Mouse (Mus musculus) liver, adult 2 months (tissue): Measurements from ENCODE around the gene Akap9. TPM values are rescaled to one million over a fixed set of nuclear protein-coding genes. Genes with fewer than 3 reads are reported as not detected.

Source experiments
- DNase-seq: peaks from one replicate; pipeline ENCODE4 v3.0.0-alpha.2; 2011; ENCODE audit warnings: low read depth, low spot score; ENCODE audit errors: extremely low read depth
- H3K27ac ChIP-seq: fragments of 200-500 bp; replicated peaks from 2 replicates; pipeline ENCODE4 v1.5.1; 2012; ENCODE audit warnings: low read depth, mild to moderate bottlenecking, control low read depth, inconsistent platforms, low read length; ENCODE audit not compliant: insufficient read depth
- H3K27me3 ChIP-seq: fragments of 200-500 bp; 2 replicates; pipeline ENCODE4 v1.6.1; 2012; ENCODE audit warnings: mild to moderate bottlenecking, moderate library complexity, low read length, inconsistent platforms; ENCODE audit not compliant: control insufficient read depth, insufficient read depth
- H3K36me3 ChIP-seq: fragments of 200-500 bp; 2 replicates; pipeline ENCODE4 v1.6.1; 2012; ENCODE audit warnings: low read length, inconsistent platforms; ENCODE audit not compliant: control insufficient read depth, insufficient read depth
- H3K4me1 ChIP-seq: fragments of 200-500 bp; 2 replicates; pipeline ENCODE4 v1.6.1; 2011; ENCODE audit warnings: low read length; ENCODE audit not compliant: control insufficient read depth, insufficient read depth
- H3K4me3 ChIP-seq: fragments of 200-500 bp; 2 replicates; pipeline ENCODE4 v1.5.1; 2011; ENCODE audit warnings: low read depth, mild to moderate bottlenecking, control low read depth, low read length, moderate library complexity; ENCODE audit not compliant: insufficient read depth
- H3K79me2 ChIP-seq: fragments of 200-500 bp; 2 replicates; pipeline ENCODE4 v1.6.1; 2012; ENCODE audit warnings: inconsistent platforms, mild to moderate bottlenecking, low read length, moderate library complexity; ENCODE audit not compliant: control insufficient read depth, insufficient read depth
- H3K9ac ChIP-seq: fragments of 200-500 bp; 2 replicates; pipeline ENCODE4 v1.6.1; 2012; ENCODE audit warnings: low read depth, mild to moderate bottlenecking, control low read depth, inconsistent platforms, low read length
- CTCF ChIP-seq: fragments of 200-500 bp; IDR thresholded peaks from 2 replicates; pipeline ENCODE4 v1.5.1; 2011; ENCODE audit warnings: low read depth, low read length, control low read depth
- POLR2A ChIP-seq: fragments of 200-500 bp; IDR thresholded peaks from 2 replicates; pipeline ENCODE4 v1.6.1; 2011; ENCODE audit warnings: low read length, control low read depth; ENCODE audit not compliant: insufficient read depth; ENCODE audit errors: extremely low read depth
- WGBS: fragments of 180-500 bp; shearing (Covaris S2); methylation state at CpG from one replicate; pipeline ENCODE4 v1.1.7; 2018; 5-methylcytosine and 5-hydroxymethylcytosine counted together
- polyA plus RNA-seq: library from polyadenylated mRNA; depleted of rRNA; stranded (reverse); fragments of >200 nt; gene quantifications from 2 replicates; pipeline ENCODE4 v1.2.3, GENCODE M21; 2012
- total RNA-seq: library from RNA; depleted of rRNA; stranded (reverse); fragments of >200 nt; gene quantifications from 2 replicates; pipeline ENCODE4 v1.2.3, GENCODE M21; 2014

Akap9 gene
- total and polyA plus RNA-seq, 2 experiments: 4.7 to 45.9 TPM

DNA sequence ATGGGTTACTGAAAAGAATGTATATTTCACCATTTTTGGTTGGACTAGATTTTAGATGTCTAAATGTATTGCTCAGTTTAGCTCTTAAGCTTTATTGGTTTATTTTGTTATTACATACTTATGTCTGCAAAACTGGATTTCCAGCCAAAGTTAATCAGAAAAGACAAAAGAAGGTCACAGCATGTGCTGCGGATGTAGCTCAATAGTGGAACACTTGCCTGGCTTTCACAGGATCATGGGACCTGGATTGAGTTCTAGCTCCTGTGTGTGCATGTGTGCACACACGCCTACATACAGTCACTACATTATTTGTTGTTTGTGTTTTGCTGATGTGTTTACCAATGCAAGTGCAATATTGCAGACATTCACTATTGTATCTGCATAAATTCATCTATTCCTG, 5.5 kb upstream of the Akap9 start:
- Histone ChIP-seq H3K27me3 (no peaks in the 10 kb centered on the region), H3K36me3 (no peaks in the 10 kb centered on the region), H3K4me3 (no peak overlapping the region), H3K79me2 (no peaks in the 10 kb centered on the region), H3K27ac (no peak overlapping the region), H3K9ac (no peak overlapping the region), H3K4me1 (no peaks in the 10 kb centered on the region; the same call in 1 of the 2 replicates)
- DNase-seq: no peak
- 90% methylated on average over 2 of the region's 2 CpGs for WGBS
- TF ChIP-seq CTCF: no peak
- no peak for TF ChIP-seq POLR2A

DNA sequence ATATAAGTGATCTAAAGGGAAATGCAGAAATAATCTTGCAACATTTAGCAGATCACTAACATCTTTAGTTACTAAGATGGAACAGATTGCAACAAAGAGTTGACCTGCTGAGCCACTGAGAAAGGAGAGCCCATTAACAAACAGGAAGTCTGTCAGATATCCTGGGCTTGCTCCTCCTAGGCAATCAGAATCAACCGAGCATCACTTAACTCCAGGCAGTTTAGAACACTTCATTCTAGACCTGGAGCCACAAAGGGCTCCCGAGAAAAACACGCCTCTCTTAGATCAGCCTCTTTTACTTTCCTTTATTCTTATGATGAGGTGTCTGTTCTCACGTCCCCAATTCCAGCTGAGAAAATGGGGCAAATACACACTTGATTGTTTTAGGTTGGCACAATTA, 1.2 kb upstream of the Akap9 start:
- no peak for DNase-seq
- WGBS: 76% methylated on average over 4 of the region's 4 CpGs
- Histone ChIP-seq H3K9ac (no peak overlapping the region), H3K27me3 (no peaks in the 10 kb centered on the region), H3K79me2 (peaks cover 16% of the 10 kb centered on the region; the same call in 1 of the 2 replicates), H3K4me1 (peaks cover 7% of the 10 kb centered on the region), H3K36me3 (no peaks in the 10 kb centered on the region), H3K4me3 (no peak overlapping the region), H3K27ac (no peak overlapping the region)
- TF ChIP-seq POLR2A (no peak), CTCF (no peak)

DNA sequence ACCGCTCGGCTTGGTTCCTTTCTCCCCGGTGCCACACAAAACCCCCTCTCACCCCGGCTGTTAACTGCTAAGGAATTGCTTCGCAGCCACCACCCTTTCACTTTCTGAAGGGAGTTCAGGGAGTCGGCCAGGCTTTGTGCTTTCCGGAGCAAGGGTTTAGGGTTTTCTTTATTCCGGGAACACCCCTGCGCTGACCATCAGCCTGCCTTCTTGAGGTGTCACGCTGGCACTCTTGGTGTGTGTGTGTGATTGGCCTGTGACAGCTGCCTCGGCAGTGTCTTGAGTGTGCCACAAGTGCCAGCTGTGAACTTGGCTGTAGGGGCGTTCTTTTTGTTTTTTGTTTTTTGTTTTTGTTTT, 814 bp downstream of the Akap9 start:
- peak; percentile 50 for DNase-seq
- no peaks in the 10 kb centered on the region for H3K36me3 ChIP-seq
- TF ChIP-seq CTCF: no peak
- TF ChIP-seq POLR2A: no peak
- H3K9ac ChIP-seq: peak overlapping the region; percentile 99
- peaks cover 9% of the 10 kb centered on the region for H3K4me1 ChIP-seq
- WGBS: 1% methylated on average over 12 of the region's 12 CpGs
- H3K27ac ChIP-seq: peak overlapping the region; percentile 35; the same call in 1 of the 2 replicates
- peak overlapping the region; percentile 100 for H3K4me3 ChIP-seq
- H3K27me3 ChIP-seq: no peaks in the 10 kb centered on the region
- peaks cover 29% of the 10 kb centered on the region for H3K79me2 ChIP-seq

DNA sequence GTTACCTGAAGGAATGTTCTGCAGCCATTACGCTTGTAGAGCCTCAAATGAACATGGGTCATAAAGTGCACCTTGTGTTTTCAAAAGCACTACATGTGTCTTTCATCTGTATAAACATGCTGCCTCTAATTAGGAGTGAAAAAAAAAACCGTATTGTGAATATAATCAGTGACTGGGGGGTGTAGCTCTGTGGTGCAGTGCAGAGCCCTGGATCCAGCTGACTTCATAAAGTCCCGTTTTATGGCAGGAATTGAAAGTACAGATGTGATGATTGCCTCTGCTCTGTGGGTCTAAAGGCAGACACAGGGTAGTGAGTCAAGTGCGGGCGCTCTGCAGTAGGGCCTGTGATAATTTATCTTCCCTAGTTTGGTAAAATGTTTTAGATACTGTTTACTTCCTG, 2.9 kb downstream of the Akap9 start:
- Histone ChIP-seq H3K9ac (no peak overlapping the region), H3K4me3 (no peak overlapping the region), H3K27me3 (no peaks in the 10 kb centered on the region), H3K36me3 (no peaks in the 10 kb centered on the region), H3K27ac (no peak overlapping the region), H3K79me2 (peaks cover 29% of the 10 kb centered on the region), H3K4me1 (peaks cover 13% of the 10 kb centered on the region)
- DNase-seq: no peak
- no peak for TF ChIP-seq POLR2A
- no peak for TF ChIP-seq CTCF
- WGBS: 76% methylated on average over 5 of the region's 5 CpGs

DNA sequence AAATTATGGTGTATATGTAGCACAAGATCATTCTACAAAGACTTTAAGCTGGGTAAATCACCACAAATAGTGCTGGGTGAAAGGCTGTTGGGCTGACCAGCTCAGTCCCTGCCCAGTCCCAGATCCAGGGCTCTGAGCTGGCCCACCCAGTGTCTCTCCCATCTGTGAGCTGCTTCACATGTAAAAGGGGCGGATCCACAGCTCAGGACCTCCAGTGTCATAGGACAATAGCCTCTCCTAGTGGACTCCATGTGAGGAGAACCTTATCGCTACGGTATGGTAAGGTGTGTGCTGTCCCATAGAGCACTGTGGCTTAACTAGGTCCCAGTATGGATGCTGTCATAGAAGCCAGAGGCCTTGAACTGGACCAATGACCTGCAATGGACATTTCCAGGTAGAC, 3.8 kb downstream of the Akap9 start:
- H3K4me1 ChIP-seq: peaks cover 17% of the 10 kb centered on the region
- 78% methylated on average over 3 of the region's 3 CpGs for WGBS
- no peak overlapping the region for H3K27ac ChIP-seq

DNA sequence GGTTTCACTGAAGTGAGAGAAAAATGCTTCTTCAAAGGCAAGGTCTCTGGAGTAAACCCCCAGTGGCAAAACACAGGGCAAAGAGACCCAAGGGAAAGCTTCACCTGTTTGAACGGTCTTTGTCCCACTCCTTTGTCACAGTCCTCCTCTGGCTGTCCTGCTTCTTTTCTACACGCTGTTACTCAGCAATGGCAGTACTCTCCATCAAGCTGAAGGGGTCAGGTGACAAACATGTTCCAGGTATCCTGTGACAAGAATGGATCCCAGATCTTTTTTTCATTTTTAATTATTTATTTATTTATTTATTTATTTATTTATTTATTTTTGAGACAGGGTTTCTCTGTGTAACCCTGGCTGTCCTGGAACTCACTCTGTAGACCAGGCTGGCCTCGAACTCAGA, 5.7 kb downstream of the Akap9 start:
- H3K36me3 ChIP-seq: no peaks in the 10 kb centered on the region
- H3K9ac ChIP-seq: no peak overlapping the region
- 100% methylated on average over 3 of the region's 3 CpGs for WGBS
- H3K27me3 ChIP-seq: no peaks in the 10 kb centered on the region
- H3K27ac ChIP-seq: no peak overlapping the region
- peaks cover 25% of the 10 kb centered on the region for H3K4me1 ChIP-seq
- no peak for DNase-seq
- no peak for TF ChIP-seq CTCF
- peaks cover 42% of the 10 kb centered on the region for H3K79me2 ChIP-seq
- no peak overlapping the region for H3K4me3 ChIP-seq

More for the DNA sequence above, 3.8 kb downstream of the Akap9 start:
- no peaks in the 10 kb centered on the region for H3K36me3 ChIP-seq
- no peak overlapping the region for H3K9ac ChIP-seq
- H3K27me3 ChIP-seq: no peaks in the 10 kb centered on the region
- no peak overlapping the region for H3K4me3 ChIP-seq
- DNase-seq: no peak
- TF ChIP-seq POLR2A (no peak), CTCF (no peak)
- peaks cover 31% of the 10 kb centered on the region for H3K79me2 ChIP-seq
